Mouse (Mus musculus) kidney, postnatal 0 days (tissue): ENCODE data around the gene Ebf1. TPM values are rescaled to one million over a fixed set of nuclear protein-coding genes. Genes with fewer than 3 reads are reported as not detected.

ENCODE experiments used
- ATAC-seq: fragments of 200-750 bp; cut with Nextera tagmentation; replicated peaks from 2 replicates; pipeline ENCODE4 v1.8.0; 2017; ENCODE audit warnings: low read depth, moderate number of reproducible peaks, moderate TSS enrichment, moderate library complexity; ENCODE audit not compliant: low FRiP score
- DNase-seq: peaks from one replicate; pipeline ENCODE4 v3.0.0-alpha.2; 2016; ENCODE audit warnings: low spot score
- H3K27ac ChIP-seq: fragments of 300-500 bp; sonication (generic); 2 replicates; pipeline ENCODE4 v1.5.1; 2014; ENCODE audit warnings: mild to moderate bottlenecking
- H3K27me3 ChIP-seq: fragments of 300-500 bp; sonication (generic); 2 replicates; pipeline ENCODE4 v1.6.1; 2014; ENCODE audit warnings: low read length, mixed read lengths; ENCODE audit not compliant: insufficient read depth
- H3K36me3 ChIP-seq: fragments of 300-500 bp; sonication (generic); 2 replicates; pipeline ENCODE4 v1.6.1; 2014; ENCODE audit warnings: low read length, mixed read lengths; ENCODE audit not compliant: insufficient read depth
- H3K4me1 ChIP-seq: fragments of 300-500 bp; sonication (generic); replicated peaks from 2 replicates; pipeline ENCODE4 v1.6.1; 2014; ENCODE audit warnings: antibody characterized with exemption, low read length, mixed read lengths; ENCODE audit not compliant: insufficient read depth
- H3K4me2 ChIP-seq: fragments of 300-500 bp; sonication (generic); 2 replicates; pipeline ENCODE4 v1.6.1; 2014; ENCODE audit warnings: mild to moderate bottlenecking, low read length, moderate library complexity, mixed read lengths
- H3K4me3 ChIP-seq: fragments of 300-500 bp; sonication (generic); replicated peaks from 2 replicates; pipeline ENCODE4 v1.5.1; 2014; ENCODE audit warnings: low read depth, low read length
- H3K9ac ChIP-seq: fragments of 300-500 bp; sonication (generic); 2 replicates; pipeline ENCODE4 v1.6.1; 2014; ENCODE audit warnings: low read depth, low read length
- H3K9me3 ChIP-seq: fragments of 300-500 bp; sonication (generic); replicated peaks from 2 replicates; pipeline ENCODE4 v1.6.1; 2016; ENCODE audit warnings: low read length, inconsistent platforms, mixed read lengths
- CTCF ChIP-seq: IDR thresholded peaks from 2 replicates; pipeline ENCODE4 v1.5.1; 2016; ENCODE audit warnings: antibody characterized with exemption, low read depth, mild to moderate bottlenecking, moderate library complexity
- WGBS: fragments of 180-500 bp; shearing (Covaris S2); extraction: QIAGEN DNeasy Blood & Tissue Kit; methylation state at CpG from one replicate; pipeline ENCODE4 v1.1.7; 2014; 5-methylcytosine and 5-hydroxymethylcytosine counted together
- polyA plus RNA-seq: library from polyadenylated mRNA; unstranded; fragments of >200 nt; fragmentation: Nextera tagmentation; extraction: Ambion mirVana; gene quantifications from 2 replicates; pipeline ENCODE4 v1.2.1, GENCODE M21; 2015

Gene Ebf1
- polyA plus RNA-seq, 1 experiment from 2014 or later: 19.6 TPM

DNA sequence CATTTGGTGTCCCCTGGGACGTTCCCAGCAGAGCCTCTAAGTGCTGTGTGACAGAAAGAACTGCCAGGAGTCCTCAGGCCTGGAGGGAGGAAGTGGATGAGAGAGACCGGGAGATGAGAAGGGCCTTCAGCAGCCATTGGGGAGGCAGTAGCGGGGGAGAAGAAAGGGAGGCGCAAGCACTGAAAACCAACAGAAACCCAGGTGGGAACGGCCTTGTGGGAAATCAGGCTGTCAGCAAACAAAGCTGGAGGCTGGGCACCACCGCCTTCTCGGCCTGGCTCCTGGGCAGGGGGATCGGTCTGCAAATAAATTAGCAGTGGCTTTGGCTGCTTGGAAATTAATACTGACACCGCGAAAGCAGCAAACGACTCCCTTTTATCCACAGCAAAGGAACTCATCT lies 409.6 kb downstream of the Ebf1 start:
- Histone ChIP-seq H3K36me3 (no peaks in the 10 kb centered on the region), H3K27ac (no peak overlapping the region), H3K4me1 (no peaks in the 10 kb centered on the region), H3K27me3 (no peaks in the 10 kb centered on the region), H3K4me2 (peak overlapping the region; percentile 5; the same call in 1 of the 2 replicates), H3K4me3 (no peak overlapping the region), H3K9ac (0 out of 2 replicates have a peak overlapping the region, but pooled peaks have one; percentile 9), H3K9me3 (no peaks in the 10 kb centered on the region)
- ATAC-seq (no peak), DNase-seq (peak; percentile 44)
- TF ChIP-seq CTCF: no peak
- 17% methylated on average over 11 of the region's 11 CpGs for WGBS

DNA sequence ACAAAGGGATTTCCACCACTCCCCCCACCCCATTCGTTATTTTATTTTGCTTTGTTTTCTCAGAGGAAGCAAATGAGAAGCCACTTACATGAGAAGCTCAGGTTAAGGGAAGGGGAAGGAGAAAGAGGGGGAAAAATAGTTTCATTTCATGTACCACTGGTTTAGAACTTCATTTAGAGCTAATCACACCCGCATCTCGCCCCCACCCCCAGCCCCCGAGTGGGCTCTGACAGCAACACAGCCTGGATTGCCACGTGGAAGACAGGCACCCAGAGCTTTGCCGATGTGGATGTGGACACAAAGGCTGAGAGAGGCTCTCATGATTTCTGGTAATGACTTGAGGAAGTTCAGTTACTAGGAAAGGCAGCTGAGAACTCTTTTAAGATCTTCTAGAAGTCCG lies 410.0 kb downstream of the Ebf1 start:
- Histone ChIP-seq H3K27me3 (no peaks in the 10 kb centered on the region), H3K9me3 (no peaks in the 10 kb centered on the region), H3K4me2 (peak overlapping the region; percentile 5; the same call in 1 of the 2 replicates), H3K4me1 (no peaks in the 10 kb centered on the region), H3K9ac (no peak overlapping the region), H3K4me3 (no peak overlapping the region), H3K36me3 (no peaks in the 10 kb centered on the region), H3K27ac (no peak overlapping the region)
- DNase-seq (no peak), ATAC-seq (no peak)
- no peak for TF ChIP-seq CTCF
- WGBS: 36% methylated on average over 7 of the region's 7 CpGs

DNA sequence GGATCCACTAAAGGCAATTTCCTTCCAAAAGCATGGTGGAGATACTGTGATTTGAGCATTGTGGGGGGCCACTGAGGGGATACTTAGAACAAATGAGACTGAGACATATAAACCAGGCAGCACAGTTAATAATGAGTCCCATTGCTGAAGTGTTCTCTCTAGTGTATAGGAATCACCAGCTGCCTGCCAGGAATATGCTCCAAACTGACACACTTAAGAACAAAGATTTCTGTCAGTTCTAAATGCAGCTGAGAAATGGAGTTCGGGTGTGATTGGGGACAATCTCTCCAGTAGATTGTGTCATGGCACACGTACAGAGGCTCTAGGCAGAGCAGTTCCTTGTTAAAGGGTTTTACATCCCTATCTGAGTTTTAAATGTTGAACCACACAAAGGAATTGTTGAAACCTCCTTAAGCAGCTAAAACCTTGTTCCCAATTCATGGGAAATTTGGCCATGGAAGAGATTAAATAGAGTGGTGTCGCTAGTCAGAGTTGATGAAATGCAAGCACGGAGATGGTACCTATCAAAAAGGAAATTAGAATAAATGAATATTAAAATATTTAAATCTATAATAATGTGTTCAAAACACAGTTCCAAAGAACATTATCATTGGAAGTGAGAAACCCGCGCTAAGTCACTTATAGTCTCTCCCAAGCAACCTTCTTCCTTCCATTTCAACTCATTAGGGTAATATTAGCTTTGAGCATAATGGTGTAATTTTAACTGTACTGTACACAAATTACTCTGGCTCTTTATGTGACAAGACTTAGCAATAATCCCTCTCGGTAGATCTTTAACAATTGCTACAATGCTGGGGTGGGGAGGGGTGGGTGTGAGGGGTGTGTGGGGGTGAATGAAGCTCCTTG lies 438.9 kb downstream of the Ebf1 start:
- no peak overlapping the region for H3K9ac ChIP-seq
- DNase-seq (no peak), ATAC-seq (no peak)
- WGBS: 87% methylated on average over 7 of the region's 7 CpGs
- no peaks in the 10 kb centered on the region for H3K4me1 ChIP-seq
- no peaks in the 10 kb centered on the region for H3K9me3 ChIP-seq
- H3K4me2 ChIP-seq: no peak overlapping the region
- no peaks in the 10 kb centered on the region for H3K36me3 ChIP-seq
- H3K27me3 ChIP-seq: no peaks in the 10 kb centered on the region
- no peak for TF ChIP-seq CTCF
- H3K27ac ChIP-seq: no peak overlapping the region
- H3K4me3 ChIP-seq: no peak overlapping the region

Other genes with a start within 250 kb of the Ebf1 start
- 0.06 and 0.09 TPM in 2 replicates for gene Il12b, start 217.3 kb upstream of the Ebf1 start, polyA plus RNA-seq
- gene Ublcp1, start 146.8 kb upstream of the Ebf1 start, polyA plus RNA-seq: 71.6 and 74.9 TPM in 2 replicates
- gene Rnf145, start 98.4 kb upstream of the Ebf1 start, polyA plus RNA-seq: 51.8 and 61.4 TPM in 2 replicates